Mouse (Mus musculus) megakaryocyte, embryonic 14.5 days (primary cell): Measurements from ENCODE around the gene Fry.

Experiments
- FLI1 ChIP-seq: IDR thresholded peaks from 2 replicates; pipeline ENCODE4 v1.6.1; 2012; ENCODE audit warnings: low read length, inconsistent platforms, mixed read lengths
- GATA1 ChIP-seq: IDR thresholded peaks from 3 replicates; pipeline ENCODE4 v1.6.1; 2012; ENCODE audit warnings: mixed read lengths, low read length, inconsistent platforms, borderline replicate concordance

- TF ChIP-seq GATA1 (no peak), FLI1 (no peak)
Observed at GRCm38 (mm10) chr5:150378586-150378985, 260.1 kb downstream of the Fry start.
